16 mouse cellular contexts compared by ENCODE assay signal in the genomic region with DNA sequence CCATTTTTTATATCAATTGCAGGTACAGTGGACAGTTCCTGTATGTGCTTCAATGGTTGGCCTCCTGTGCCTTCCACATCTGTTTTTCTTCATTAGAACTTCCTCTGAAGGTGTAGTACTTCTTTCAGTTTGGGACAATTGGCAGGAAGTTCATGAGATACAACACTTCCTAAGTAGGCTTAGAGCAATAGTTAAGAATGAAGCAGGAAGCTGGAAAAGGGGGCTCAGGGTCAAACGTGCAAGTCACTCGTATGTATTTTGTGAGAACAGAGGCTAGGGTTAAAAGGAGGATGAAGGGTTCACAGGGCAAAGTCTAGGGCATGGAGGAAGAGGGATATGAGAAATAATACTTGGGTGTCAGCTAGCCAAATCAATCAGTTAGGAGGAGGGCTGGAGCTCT. TPM values are rescaled to one million over a fixed set of nuclear protein-coding genes. Genes with fewer than 3 reads are reported as not detected.
"Had no signal": no experiment of that assay in that cellular context is flagged by ENCODE, and none has a peak within 500 bp of the region (broad histone marks: within the 10 kb centered on the region; RNA-seq: fewer than 3 reads in every experiment).

No protein-coding gene starts in this region.

- H3K9ac ChIP-seq: liver, embryonic 15.5 days; lung, embryonic 15.5 days; midbrain, embryonic 15.5 days; neural tube, embryonic 12.5 days had no signal

- H3K27me3 ChIP-seq: liver, embryonic 15.5 days; lung, embryonic 15.5 days; megakaryocyte, embryonic 14.5 days; midbrain, embryonic 15.5 days; neural tube, embryonic 12.5 days had no signal

- H3K9me3 ChIP-seq: limb, embryonic 10.5 days; liver, embryonic 15.5 days; lung, embryonic 15.5 days; midbrain, embryonic 15.5 days; neural tube, embryonic 12.5 days had no signal

- DNase-seq: kidney, postnatal 10 days; lung, postnatal 14 days; thymus, adult 2 months; thymus, postnatal 36 days had no signal

- H3K4me1 ChIP-seq: limb, embryonic 10.5 days; liver, embryonic 15.5 days; lung, embryonic 15.5 days; megakaryocyte, embryonic 14.5 days; midbrain, embryonic 15.5 days; neural tube, embryonic 12.5 days had no signal

- H3K4me2 ChIP-seq: liver, embryonic 11.5 days; liver, embryonic 15.5 days; lung, embryonic 15.5 days; midbrain, embryonic 11.5 days; midbrain, embryonic 15.5 days; neural tube, embryonic 12.5 days had no signal

- H3K4me3 ChIP-seq: limb, embryonic 10.5 days; liver, embryonic 15.5 days; lung, embryonic 15.5 days; megakaryocyte, embryonic 14.5 days; midbrain, embryonic 15.5 days; neural tube, embryonic 12.5 days had no signal

- H3K27ac ChIP-seq: limb, embryonic 10.5 days; liver, embryonic 15.5 days; lung, embryonic 15.5 days; macrophage; midbrain, embryonic 15.5 days; neural tube, embryonic 12.5 days; stomach, postnatal 0 days had no signal

- ATAC-seq: midbrain, embryonic 15.5 days had no signal

- H3K36me3 ChIP-seq: limb, embryonic 10.5 days; liver, embryonic 15.5 days; lung, embryonic 15.5 days; midbrain, embryonic 15.5 days; neural tube, embryonic 12.5 days had no signal

RNA-seq across cellular contexts. Expression of gene Ptprm, which starts 55.7 kb away (rescaled TPM):
- total RNA-seq: monocyte, adult 5-6 weeks; neutrophil, adult 5-6 weeks had no signal
